Mouse (Mus musculus) lung, adult 18-20 months (tissue): ENCODE results near the gene Tmem120a.
A peak's percentile ranks its signal among the peaks of the same experiment; 100 is the strongest.

ENCODE experiments used
- DNase-seq, 2 experiments: peaks; one replicate each; pipeline ENCODE4 v3.0.0; 2022; ENCODE audit warnings: mixed read lengths in 2 of 2

Tmem120a gene

GRCm38 (mm10) chr5:135707039-135707438, 37.2 kb downstream of the Tmem120a start:
- no peak for DNase-seq

GRCm38 (mm10) chr5:135705383-135705782, 38.9 kb downstream of the Tmem120a start:
- no peak for DNase-seq

GRCm38 (mm10) chr5:135703431-135703830, 40.8 kb downstream of the Tmem120a start:
- DNase-seq, result no peak

GRCm38 (mm10) chr5:135702682-135703192, 41.5 kb downstream of the Tmem120a start:
- peak; percentile 52 to 74 for DNase-seq

- DNase-seq, result no peak
Observed at GRCm38 (mm10) chr5:135702190-135702589, 42.1 kb downstream of the Tmem120a start.

GRCm38 (mm10) chr5:135701601-135702000, 42.6 kb downstream of the Tmem120a start:
- DNase-seq, result no peak

GRCm38 (mm10) chr5:135697711-135698111, 46.5 kb downstream of the Tmem120a start:
- peak; percentile 44 to 65 for DNase-seq

GRCm38 (mm10) chr5:135695277-135695721, 48.9 kb downstream of the Tmem120a start:
- peak; percentile 75 to 84 for DNase-seq

GRCm38 (mm10) chr5:135693281-135693853, 50.9 kb downstream of the Tmem120a start:
- DNase-seq, result peak; percentile 85 to 90

GRCm38 (mm10) chr5:135691266-135691665, 53.0 kb downstream of the Tmem120a start:
- no peak for DNase-seq

GRCm38 (mm10) chr5:135690401-135690800, 53.8 kb downstream of the Tmem120a start:
- DNase-seq, result no peak
